Mouse (Mus musculus) G1E (cell line): ENCODE results near the gene Sdf2l1. TPM values are rescaled to one million over a fixed set of nuclear protein-coding genes. Genes with fewer than 3 reads are reported as not detected.

ENCODE experiments used
- ATAC-seq: 2 replicates; pipeline ENCODE4 v1.8.0; 2016; ENCODE audit warnings: mild to moderate bottlenecking; ENCODE audit not compliant: insufficient number of reproducible peaks, poor library complexity, low FRiP score, severe bottlenecking; ENCODE audit errors: extremely low read depth
- DNase-seq: peaks from one replicate; pipeline ENCODE4 v3.0.0; 2012; ENCODE audit warnings: low spot score
- H3K27me3 ChIP-seq: 2 replicates; pipeline ENCODE4 v1.6.1; 2012; ENCODE audit warnings: mild to moderate bottlenecking, low read length, inconsistent platforms; ENCODE audit not compliant: insufficient read depth
- H3K36me3 ChIP-seq: replicated peaks from 2 replicates; pipeline ENCODE3; 2012; ENCODE audit warnings: mild to moderate bottlenecking, inconsistent platforms
- H3K4me1 ChIP-seq: 2 replicates; pipeline ENCODE4 v1.6.1; 2012; ENCODE audit warnings: low read depth, low read length, inconsistent platforms, mixed read lengths; ENCODE audit not compliant: insufficient read depth
- H3K4me3 ChIP-seq: 2 replicates; pipeline ENCODE4 v1.5.1; 2012; ENCODE audit warnings: low read depth, mild to moderate bottlenecking, inconsistent platforms, low read length, moderate library complexity, mixed read lengths
- H3K9me3 ChIP-seq: replicated peaks from 2 replicates; pipeline ENCODE4 v1.6.1; 2012; ENCODE audit warnings: inconsistent platforms
- CTCF ChIP-seq: IDR thresholded peaks from 2 replicates; pipeline ENCODE4 v1.5.1; 2012; ENCODE audit warnings: low read depth, low read length, inconsistent platforms, mixed read lengths
- GATA1 ChIP-seq: IDR thresholded peaks from 2 replicates; pipeline ENCODE4 v1.6.1; 2012; ENCODE audit warnings: borderline replicate concordance, low read length, inconsistent platforms, mixed read lengths
- GATA2 ChIP-seq: IDR thresholded peaks from 2 replicates; pipeline ENCODE4 v1.6.1; 2012; ENCODE audit warnings: low read depth, low read length, inconsistent platforms, borderline replicate concordance
- POLR2AphosphoS5 ChIP-seq: IDR thresholded peaks from 2 replicates; pipeline ENCODE4 v1.6.1; 2012; ENCODE audit warnings: low read depth, low read length, inconsistent platforms; ENCODE audit not compliant: insufficient replicate concordance
- TAL1 ChIP-seq: conservative IDR thresholded peaks from 2 replicates; pipeline ENCODE4 v1.6.1; 2012; ENCODE audit warnings: low read depth, low read length, inconsistent platforms, mixed read lengths
- polyA plus RNA-seq: library from polyadenylated mRNA; stranded (reverse); fragments of >175 nt; gene quantifications from 2 replicates; pipeline ENCODE4 v1.2.3, GENCODE M21; 2012
- total RNA-seq, 2 experiments: library from RNA; stranded (forward) in 1 of 2; stranded (reverse) in 1 of 2; fragments of 200-1000 nt in 1 of 2; fragments of >200 nt in 1 of 2; fragmentation: Nextera tagmentation in 1 of 2; gene quantifications; 2 replicates each; pipeline ENCODE4 v1.2.3; 2014 to 2017

The Sdf2l1 gene
- total and polyA plus RNA-seq, 3 experiments, result 16.5 to 74.7 (median 43.1) TPM

GRCm38 (mm10) chr16:17082121-17082792 is 49.9 kb downstream of the Sdf2l1 start:
- DNase-seq, result no peak
- no peaks in the 10 kb centered on the region for H3K9me3 ChIP-seq
- H3K27me3 ChIP-seq, result no peaks in the 10 kb centered on the region; the same call in 1 of the 2 replicates
- no peak overlapping the region for H3K4me3 ChIP-seq
- H3K36me3 ChIP-seq, result peaks cover 60% of the 10 kb centered on the region
- no peak for ATAC-seq
- H3K4me1 ChIP-seq, result peaks cover 8% of the 10 kb centered on the region
- no peak for TF ChIP-seq CTCF
- TF ChIP-seq POLR2AphosphoS5, result no peak
- no peak for TF ChIP-seq GATA2
- TF ChIP-seq TAL1, result no peak
- TF ChIP-seq GATA1, result no peak

Other genes starting within 250 kb of the Sdf2l1 start
- gene Ppm1f, start 235.9 kb downstream of the Sdf2l1 start, total RNA-seq (2014; fragmentation: Nextera tagmentation), result 5.5 and 10.9 TPM in 2 replicates
- 10.5 and 12.3 TPM in 2 replicates for gene Ppm1f, start 235.9 kb downstream of the Sdf2l1 start, total RNA-seq (2017)
- 5.3 and 6.3 TPM in 2 replicates for gene Ppm1f, start 235.9 kb downstream of the Sdf2l1 start, polyA plus RNA-seq
- 248 and 276 TPM in 2 replicates for gene Mapk1, start 149.0 kb downstream of the Sdf2l1 start, total RNA-seq (2014; fragmentation: Nextera tagmentation)
- 173 and 180 TPM in 2 replicates for gene Mapk1, start 149.0 kb downstream of the Sdf2l1 start, total RNA-seq (2017)
- gene Mapk1, start 149.0 kb downstream of the Sdf2l1 start, polyA plus RNA-seq, result 54.2 and 72.7 TPM in 2 replicates
- 0.90 and 1.2 TPM in 2 replicates for gene Ypel1, start 62.7 kb downstream of the Sdf2l1 start, total RNA-seq (2014; fragmentation: Nextera tagmentation)
- 0.87 and 1.5 TPM in 2 replicates for gene Ypel1, start 62.7 kb downstream of the Sdf2l1 start, total RNA-seq (2017)
- 0.09 and 0.15 TPM in 2 replicates for gene Ypel1, start 62.7 kb downstream of the Sdf2l1 start, polyA plus RNA-seq
- gene Ppil2, start 21.1 kb downstream of the Sdf2l1 start, total RNA-seq (2014; fragmentation: Nextera tagmentation), result 111 and 127 TPM in 2 replicates
- gene Ppil2, start 21.1 kb downstream of the Sdf2l1 start, total RNA-seq (2017), result 110 and 122 TPM in 2 replicates
- gene Ppil2, start 21.1 kb downstream of the Sdf2l1 start, polyA plus RNA-seq, result 65.1 and 70.4 TPM in 2 replicates
- 18.3 and 27.6 TPM in 2 replicates for gene 2610318N02Rik, start 7.2 kb downstream of the Sdf2l1 start, total RNA-seq (2014; fragmentation: Nextera tagmentation)
- gene 2610318N02Rik, start 7.2 kb downstream of the Sdf2l1 start, total RNA-seq (2017), result 8.8 and 10.6 TPM in 2 replicates
- 8.1 and 9.0 TPM in 2 replicates for gene 2610318N02Rik, start 7.2 kb downstream of the Sdf2l1 start, polyA plus RNA-seq
- 9.3 and 10.4 TPM in 2 replicates for gene Ydjc, start 12.2 kb upstream of the Sdf2l1 start, total RNA-seq (2014; fragmentation: Nextera tagmentation)
- gene Ydjc, start 12.2 kb upstream of the Sdf2l1 start, total RNA-seq (2017), result 15.3 and 23.4 TPM in 2 replicates
- 55.2 and 79.3 TPM in 2 replicates for gene Ydjc, start 12.2 kb upstream of the Sdf2l1 start, polyA plus RNA-seq
- gene Ccdc116, start 14.8 kb upstream of the Sdf2l1 start, total RNA-seq (2014; fragmentation: Nextera tagmentation), result 3.9 and 5.3 TPM in 2 replicates
- gene Ccdc116, start 14.8 kb upstream of the Sdf2l1 start, total RNA-seq (2017), result 2.5 and 2.8 TPM in 2 replicates
- gene Ccdc116, start 14.8 kb upstream of the Sdf2l1 start, polyA plus RNA-seq, result 4.6 TPM in 2 replicates
- 356 and 455 TPM in 2 replicates for gene Ube2l3, start 70.3 kb upstream of the Sdf2l1 start, total RNA-seq (2014; fragmentation: Nextera tagmentation)
- gene Ube2l3, start 70.3 kb upstream of the Sdf2l1 start, total RNA-seq (2017), result 143 and 176 TPM in 2 replicates
- gene Ube2l3, start 70.3 kb upstream of the Sdf2l1 start, polyA plus RNA-seq, result 96.3 and 111 TPM in 2 replicates
- 5.6 TPM in 2 replicates for gene Rimbp3, start 76.2 kb upstream of the Sdf2l1 start, total RNA-seq (2014; fragmentation: Nextera tagmentation)
- gene Rimbp3, start 76.2 kb upstream of the Sdf2l1 start, total RNA-seq (2017), result 1.6 and 2.1 TPM in 2 replicates
- 1.5 and 1.7 TPM in 2 replicates for gene Rimbp3, start 76.2 kb upstream of the Sdf2l1 start, polyA plus RNA-seq
- 25.1 and 25.6 TPM in 2 replicates for gene Hic2, start 101.2 kb upstream of the Sdf2l1 start, total RNA-seq (2014; fragmentation: Nextera tagmentation)
- gene Hic2, start 101.2 kb upstream of the Sdf2l1 start, total RNA-seq (2017), result 14.8 and 15.1 TPM in 2 replicates
- 21.4 and 22.0 TPM in 2 replicates for gene Hic2, start 101.2 kb upstream of the Sdf2l1 start, polyA plus RNA-seq
- gene Tmem191c, start 143.7 kb upstream of the Sdf2l1 start, total RNA-seq (2014; fragmentation: Nextera tagmentation), result 4.5 and 5.1 TPM in 2 replicates
- gene Tmem191c, start 143.7 kb upstream of the Sdf2l1 start, total RNA-seq (2017), result 21.6 and 23.4 TPM in 2 replicates
- 27.8 and 32.7 TPM in 2 replicates for gene Tmem191c, start 143.7 kb upstream of the Sdf2l1 start, polyA plus RNA-seq
- gene Serpind1, start 199.0 kb upstream of the Sdf2l1 start, total RNA-seq (2014; fragmentation: Nextera tagmentation), result not detected in 2 replicates
- 0.11 TPM in 1 of 2 replicates, not detected in the other for gene Serpind1, start 199.0 kb upstream of the Sdf2l1 start, total RNA-seq (2017)
- gene Serpind1, start 199.0 kb upstream of the Sdf2l1 start, polyA plus RNA-seq, result not detected in 2 replicates